Mouse (Mus musculus): Measurements from ENCODE around the gene Fam241b. TPM values are rescaled to one million over a fixed set of nuclear protein-coding genes. Genes with fewer than 3 reads are reported as not detected.

Gene Fam241b
- polyA plus RNA-seq, 1 experiment from 2014 or later: 1.1 TPM

DNA sequence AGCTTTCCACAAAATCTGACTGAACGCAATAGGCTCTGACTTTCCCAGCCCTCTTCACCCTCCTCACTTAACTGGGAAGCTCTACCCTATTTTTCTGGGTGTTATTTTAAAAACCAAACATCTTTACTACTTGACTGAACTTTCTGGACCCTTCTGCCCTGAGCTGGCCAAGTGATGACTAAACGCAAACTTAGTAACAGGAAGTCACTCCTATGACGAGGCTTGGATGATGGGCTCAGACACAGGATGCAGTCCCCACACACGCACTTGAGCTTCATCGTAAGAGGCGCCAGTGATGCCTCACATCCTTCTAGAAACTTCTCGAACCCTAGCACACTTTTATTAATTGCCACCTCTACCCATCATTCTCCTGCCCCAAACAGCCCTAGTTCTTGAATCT, 74.3 kb downstream of the Fam241b start:
- H3K36me3 ChIP-seq (ENCODE audit: control insufficient read depth, insufficient read depth): no peaks in the 10 kb centered on the region
- no peak overlapping the region for H3K9ac ChIP-seq (ENCODE audit: low read depth, low read length)
- no peak overlapping the region for H3K27ac ChIP-seq (ENCODE audit: low read length)
- 47% methylated on average over 7 of the region's 7 CpGs for WGBS (ENCODE audit: insufficient replicate concordance)
- no peak overlapping the region for H3K4me3 ChIP-seq (ENCODE audit: low read depth, low read length)
- no peaks in the 10 kb centered on the region for H3K9me3 ChIP-seq (replicated peaks; ENCODE audit: control insufficient read depth, low read length)
- no peak for ATAC-seq (ENCODE audit: low read depth)
- H3K27me3 ChIP-seq (ENCODE audit: control insufficient read depth, insufficient read depth, low read depth, low read length): no peaks in the 10 kb centered on the region
- no peak overlapping the region for H3K4me2 ChIP-seq (ENCODE audit: low read depth, low read length)
- H3K4me1 ChIP-seq (ENCODE audit: control insufficient read depth, low read depth, low read length): no peaks in the 10 kb centered on the region; the same call in 1 of the 2 replicates

DNA sequence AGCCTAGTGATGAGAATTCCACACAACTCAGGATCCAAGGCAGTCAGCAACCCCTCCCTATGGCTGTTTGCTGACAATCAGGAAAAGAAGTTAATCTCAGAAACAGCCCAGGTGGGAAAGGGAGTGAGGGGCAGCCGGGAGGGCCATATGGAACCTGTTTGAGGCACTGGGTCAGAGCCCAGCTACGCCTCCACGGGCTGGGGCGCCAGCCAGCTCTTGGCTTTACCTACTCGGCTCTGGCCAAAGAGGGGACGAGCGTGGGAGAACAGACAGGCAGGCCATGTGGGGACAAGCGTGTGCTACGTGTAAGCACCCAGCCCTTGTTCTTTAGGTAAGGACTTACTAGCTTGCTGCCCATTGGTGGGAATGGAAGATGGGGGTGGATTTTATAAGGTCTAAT, 75.2 kb downstream of the Fam241b start:
- no peak for ATAC-seq (ENCODE audit: low read depth)
- Histone ChIP-seq H3K4me3 (ENCODE audit: low read depth, low read length) (no peak overlapping the region), H3K9ac (ENCODE audit: low read depth, low read length) (no peak overlapping the region), H3K4me2 (ENCODE audit: low read depth, low read length) (no peak overlapping the region), H3K27ac (ENCODE audit: low read length) (no peak overlapping the region), H3K9me3 (replicated peaks; ENCODE audit: control insufficient read depth, low read length) (no peaks in the 10 kb centered on the region), H3K27me3 (ENCODE audit: control insufficient read depth, insufficient read depth, low read depth, low read length) (no peaks in the 10 kb centered on the region), H3K36me3 (ENCODE audit: control insufficient read depth, insufficient read depth) (no peaks in the 10 kb centered on the region), H3K4me1 (ENCODE audit: control insufficient read depth, low read depth, low read length) (no peaks in the 10 kb centered on the region; the same call in 1 of the 2 replicates)
- WGBS (ENCODE audit: insufficient replicate concordance): 65% methylated on average over 9 of the region's 9 CpGs

DNA sequence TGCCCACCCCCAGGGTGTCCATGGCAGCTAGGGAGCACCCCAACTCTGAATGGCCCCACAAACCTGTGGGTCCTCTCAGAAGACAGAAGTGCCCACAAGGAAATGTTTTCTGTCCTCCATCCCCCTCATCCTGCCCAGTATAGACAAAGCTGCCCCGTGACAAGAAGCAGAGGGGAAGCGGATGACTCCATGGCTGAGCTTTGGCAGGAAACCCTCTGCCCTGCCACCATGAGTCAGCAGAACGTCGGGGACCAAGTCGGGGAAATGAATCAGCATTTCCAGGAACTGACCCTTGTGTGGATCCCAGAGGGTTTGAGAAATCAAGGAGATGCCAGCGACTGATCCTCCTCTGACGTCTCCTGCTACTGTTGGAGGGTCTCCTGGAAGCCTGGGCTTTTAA, 77.5 kb downstream of the Fam241b start:
- Histone ChIP-seq H3K4me2 (ENCODE audit: low read depth, low read length) (no peak overlapping the region), H3K9me3 (replicated peaks; ENCODE audit: control insufficient read depth, low read length) (no peaks in the 10 kb centered on the region), H3K36me3 (ENCODE audit: control insufficient read depth, insufficient read depth) (no peaks in the 10 kb centered on the region), H3K9ac (ENCODE audit: low read depth, low read length) (no peak overlapping the region), H3K27ac (ENCODE audit: low read length) (no peak overlapping the region), H3K27me3 (ENCODE audit: control insufficient read depth, insufficient read depth, low read depth, low read length) (no peaks in the 10 kb centered on the region), H3K4me3 (ENCODE audit: low read depth, low read length) (no peak overlapping the region), H3K4me1 (ENCODE audit: control insufficient read depth, low read depth, low read length) (no peaks in the 10 kb centered on the region; the same call in 1 of the 2 replicates)
- 5% methylated on average over 7 of the region's 7 CpGs for WGBS (ENCODE audit: insufficient replicate concordance)
- ATAC-seq (ENCODE audit: low read depth): no peak

DNA sequence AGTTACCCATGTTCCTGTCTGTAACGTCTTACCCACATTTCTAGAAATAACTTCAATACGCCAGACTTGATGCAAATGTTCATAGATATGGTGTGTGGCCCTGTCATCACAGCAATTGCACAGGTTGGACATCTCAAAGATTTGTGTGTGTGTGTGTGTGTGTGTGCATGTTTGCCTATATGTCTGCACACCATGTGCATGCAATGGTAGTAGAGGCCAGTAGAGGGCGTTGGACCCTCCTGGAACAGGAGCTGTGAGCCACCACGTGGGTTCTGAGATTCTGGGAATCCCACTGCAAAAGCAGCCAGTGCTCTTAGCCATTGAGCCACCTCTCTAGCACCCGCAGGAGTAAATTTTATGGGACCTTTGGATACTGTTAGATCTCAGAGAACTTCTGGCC, 80.9 kb downstream of the Fam241b start:
- 53% methylated on average over 5 of the region's 5 CpGs for WGBS (ENCODE audit: insufficient replicate concordance)
- Histone ChIP-seq H3K4me3 (ENCODE audit: low read depth, low read length) (no peak overlapping the region), H3K27me3 (ENCODE audit: control insufficient read depth, insufficient read depth, low read depth, low read length) (no peaks in the 10 kb centered on the region), H3K9ac (ENCODE audit: low read depth, low read length) (no peak overlapping the region), H3K4me1 (ENCODE audit: control insufficient read depth, low read depth, low read length) (no peaks in the 10 kb centered on the region; the same call in 1 of the 2 replicates), H3K9me3 (replicated peaks; ENCODE audit: control insufficient read depth, low read length) (no peaks in the 10 kb centered on the region), H3K4me2 (ENCODE audit: low read depth, low read length) (no peak overlapping the region), H3K27ac (ENCODE audit: low read length) (no peak overlapping the region), H3K36me3 (ENCODE audit: control insufficient read depth, insufficient read depth) (no peaks in the 10 kb centered on the region)
- ATAC-seq (ENCODE audit: low read depth): no peak

DNA sequence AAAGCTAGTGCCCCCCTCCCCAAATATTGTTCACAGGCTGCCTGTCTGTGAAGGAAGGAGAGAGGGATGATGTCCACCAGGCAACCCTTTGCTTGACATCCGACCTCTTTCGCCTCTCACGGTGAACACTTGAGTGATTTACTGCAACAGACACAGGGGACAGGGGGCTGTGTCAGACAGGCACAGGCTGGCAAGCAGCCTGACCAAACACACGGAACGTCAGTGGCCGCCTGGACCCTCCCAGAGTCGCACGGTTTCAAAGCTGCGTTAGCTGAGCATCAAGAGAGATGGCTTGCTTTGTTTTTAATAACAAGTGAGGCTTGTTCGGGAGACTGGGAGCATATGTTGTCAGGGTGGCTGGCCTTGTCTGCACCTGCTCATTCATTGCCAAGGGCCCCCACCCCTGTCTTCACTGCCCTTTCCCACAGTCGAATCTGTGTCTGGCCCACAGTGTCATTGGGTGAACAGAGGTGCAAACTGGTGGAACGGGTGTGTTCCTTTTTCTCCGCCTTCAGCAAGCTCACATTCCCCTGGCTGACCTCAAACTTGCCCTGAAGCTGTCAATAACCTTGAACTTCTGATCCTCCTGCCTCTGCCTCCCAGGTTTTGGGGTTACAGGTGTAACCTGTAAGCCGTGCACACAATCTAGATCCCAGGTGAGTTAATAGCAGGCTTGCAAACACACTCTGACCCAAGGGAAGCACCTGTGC, 82.6 kb downstream of the Fam241b start:
- Histone ChIP-seq H3K9ac (ENCODE audit: low read depth, low read length) (no peak overlapping the region), H3K27me3 (ENCODE audit: control insufficient read depth, insufficient read depth, low read depth, low read length) (no peaks in the 10 kb centered on the region), H3K36me3 (ENCODE audit: control insufficient read depth, insufficient read depth) (no peaks in the 10 kb centered on the region), H3K4me3 (ENCODE audit: low read depth, low read length) (no peak overlapping the region), H3K27ac (ENCODE audit: low read length) (no peak overlapping the region), H3K4me2 (ENCODE audit: low read depth, low read length) (no peak overlapping the region), H3K4me1 (ENCODE audit: control insufficient read depth, low read depth, low read length) (no peaks in the 10 kb centered on the region), H3K9me3 (replicated peaks; ENCODE audit: control insufficient read depth, low read length) (no peaks in the 10 kb centered on the region)
- ATAC-seq (ENCODE audit: low read depth): no peak
- 59% methylated on average over 14 of the region's 14 CpGs for WGBS (ENCODE audit: insufficient replicate concordance)

DNA sequence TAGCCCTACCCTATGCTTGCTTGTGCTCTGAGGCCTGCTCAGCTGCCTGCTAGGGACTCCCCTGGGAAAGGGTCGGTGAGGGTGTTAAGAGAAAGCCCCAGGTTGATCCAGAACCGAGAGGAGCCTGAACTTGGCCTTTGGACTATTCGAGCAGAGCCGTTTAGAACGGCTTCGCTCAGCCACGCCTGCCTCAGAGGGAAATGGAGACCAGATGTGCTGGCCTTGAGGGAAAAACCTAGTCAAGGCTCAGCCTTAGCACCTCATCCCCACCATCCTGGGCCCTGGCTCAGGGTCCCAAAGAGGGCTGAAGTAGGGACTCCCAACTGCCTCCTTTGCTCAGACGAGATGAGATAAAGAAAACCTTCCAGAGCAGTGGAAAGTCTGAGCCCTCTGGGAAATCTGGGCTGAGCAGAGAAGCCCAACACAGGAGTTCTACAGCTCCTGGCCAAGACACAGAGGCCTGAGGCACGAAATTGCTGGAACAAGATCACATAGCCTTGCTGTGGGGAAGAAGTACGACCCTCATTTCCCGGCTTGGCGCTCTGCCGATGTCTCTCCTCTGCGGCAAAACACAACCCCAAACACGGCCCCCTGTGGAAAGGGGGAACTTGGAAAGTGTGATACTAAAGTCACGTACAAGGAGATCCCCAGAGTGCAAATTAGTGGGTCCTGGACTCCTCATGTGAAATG, 83.4 kb downstream of the Fam241b start:
- Histone ChIP-seq H3K27ac (ENCODE audit: low read length) (no peak overlapping the region), H3K27me3 (ENCODE audit: control insufficient read depth, insufficient read depth, low read depth, low read length) (no peaks in the 10 kb centered on the region), H3K9ac (ENCODE audit: low read depth, low read length) (no peak overlapping the region), H3K9me3 (replicated peaks; ENCODE audit: control insufficient read depth, low read length) (no peaks in the 10 kb centered on the region), H3K4me3 (ENCODE audit: low read depth, low read length) (no peak overlapping the region), H3K4me2 (ENCODE audit: low read depth, low read length) (no peak overlapping the region), H3K4me1 (ENCODE audit: control insufficient read depth, low read depth, low read length) (no peaks in the 10 kb centered on the region), H3K36me3 (ENCODE audit: control insufficient read depth, insufficient read depth) (no peaks in the 10 kb centered on the region)
- ATAC-seq (ENCODE audit: low read depth): no peak
- 55% methylated on average over 16 of the region's 16 CpGs for WGBS (ENCODE audit: insufficient replicate concordance)

DNA sequence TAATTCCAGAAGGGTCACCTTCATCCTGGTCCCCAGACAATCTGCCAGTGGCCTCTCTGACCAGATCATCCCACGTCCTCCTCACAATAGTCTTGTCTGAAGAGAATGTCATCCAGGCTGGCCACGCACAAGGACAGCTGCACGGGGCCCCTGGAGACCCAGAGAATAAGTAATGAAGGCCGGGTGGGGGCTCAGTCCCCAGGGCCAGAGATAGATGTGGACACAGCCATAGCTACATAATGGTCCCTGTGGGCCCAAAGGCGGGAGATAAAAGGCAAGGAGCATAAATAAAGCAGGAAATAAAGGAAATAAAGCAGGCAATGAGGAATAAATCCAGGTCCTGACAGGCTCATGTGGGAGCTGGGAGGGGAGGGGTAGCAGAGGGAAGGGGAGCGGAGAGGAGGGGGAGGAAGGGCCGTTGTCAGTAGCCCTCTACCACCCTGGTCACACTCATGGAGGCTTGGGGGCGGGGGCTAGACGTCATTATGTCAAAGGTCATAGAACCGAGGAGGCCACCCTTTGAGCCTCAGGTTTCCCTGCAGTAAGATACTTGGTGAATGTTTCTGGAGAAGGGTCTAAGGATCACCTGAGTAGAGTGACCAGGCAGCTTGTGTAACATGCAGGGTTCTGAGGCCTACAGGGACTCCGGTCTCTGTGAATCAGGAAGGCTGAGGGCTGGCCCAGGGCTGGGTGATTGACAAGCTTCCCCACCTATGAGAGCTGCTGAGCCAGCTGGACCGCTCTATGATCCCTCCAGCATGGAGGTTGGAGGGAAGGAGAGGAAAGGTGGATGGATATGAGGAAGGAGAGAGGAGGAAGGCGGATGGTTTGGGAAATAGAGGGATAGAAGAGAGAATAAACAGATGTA, 85.0 kb downstream of the Fam241b start:
- 54% methylated on average over 13 of the region's 13 CpGs for WGBS (ENCODE audit: insufficient replicate concordance)

More for the DNA sequence above, 85.0 kb downstream of the Fam241b start:
- no peak for ATAC-seq (ENCODE audit: low read depth)
- Histone ChIP-seq H3K9ac (ENCODE audit: low read depth, low read length) (no peak overlapping the region), H3K27me3 (ENCODE audit: control insufficient read depth, insufficient read depth, low read depth, low read length) (no peaks in the 10 kb centered on the region), H3K4me2 (ENCODE audit: low read depth, low read length) (no peak overlapping the region), H3K36me3 (ENCODE audit: control insufficient read depth, insufficient read depth) (no peaks in the 10 kb centered on the region), H3K4me1 (ENCODE audit: control insufficient read depth, low read depth, low read length) (no peaks in the 10 kb centered on the region), H3K4me3 (ENCODE audit: low read depth, low read length) (no peak overlapping the region), H3K27ac (ENCODE audit: low read length) (no peak overlapping the region), H3K9me3 (replicated peaks; ENCODE audit: control insufficient read depth, low read length) (no peaks in the 10 kb centered on the region)

All from liver, embryonic 16.5 days (tissue).